Mouse (Mus musculus): Measurements from ENCODE around the gene Tmem167. TPM values are rescaled to one million over a fixed set of nuclear protein-coding genes. Genes with fewer than 3 reads are reported as not detected.

Tmem167 gene
- total RNA-seq, 2 experiments from 2014 or later: 29.4 to 29.8 TPM

GRCm38 (mm10) chr13:90182262-90182661 is 93.3 kb downstream of the Tmem167 start:
- no peak for DNase-seq (ENCODE audit: low spot score in 2 of 2)

DNA sequence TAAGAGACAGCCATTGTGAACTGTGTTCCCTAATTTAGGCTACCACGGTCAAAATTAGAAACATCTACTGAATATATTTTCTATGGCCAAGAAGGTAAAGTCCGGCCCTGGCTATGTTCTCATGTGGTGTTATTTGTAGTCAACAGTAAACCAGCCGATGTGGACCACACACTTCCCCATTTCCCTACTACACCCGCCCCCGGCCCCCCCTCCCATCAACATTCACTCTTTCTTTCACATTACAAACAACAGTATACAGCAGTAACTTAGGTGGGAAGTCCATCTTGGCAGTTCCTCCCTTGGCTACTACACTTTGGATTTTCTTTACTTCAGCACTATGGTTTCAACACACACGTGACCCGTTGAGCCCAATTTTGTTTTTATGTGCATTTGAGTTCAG is 94.6 kb downstream of the Tmem167 start:
- no peak for DNase-seq (ENCODE audit: low spot score in 2 of 2)

- no peak for DNase-seq (ENCODE audit: low spot score in 2 of 2)
Observed at GRCm38 (mm10) chr13:90186694-90187093, 97.8 kb downstream of the Tmem167 start.

- DNase-seq (ENCODE audit: low spot score in 2 of 2): no peak
Observed at GRCm38 (mm10) chr13:90188021-90188420, 99.1 kb downstream of the Tmem167 start.

- DNase-seq (ENCODE audit: low spot score in 2 of 2): no peak
Observed at GRCm38 (mm10) chr13:90191794-90192193, 102.9 kb downstream of the Tmem167 start.

Other genes with a start within 250 kb of the Tmem167 start
- gene Xrcc4, start 485 bp downstream of the Tmem167 start, total RNA-seq (2021): 10 to 100 TPM; 15.0 to 15.7 TPM

All from layer of hippocampus, postnatal 10 days (tissue).